Mouse (Mus musculus) left cerebral cortex, postnatal 10 days (tissue): ENCODE data around the gene Zfp108. TPM values are rescaled to one million over a fixed set of nuclear protein-coding genes. Genes with fewer than 3 reads are reported as not detected.

ENCODE experiments used
- DNase-seq, 2 experiments: peaks; one replicate each; pipeline ENCODE4 v3.0.0; 2021 to 2022; ENCODE audit warnings: low spot score in 2 of 2, mixed read lengths in 1 of 2; ENCODE audit errors: extremely low spot score in 1 of 2
- intact Hi-C: fragments of 180-260 bp; cut with DNase I; formaldehyde crosslinking; loops from one replicate; pipeline ENCODE4 v1.15.1; 2025
- total RNA-seq, 2 experiments: library from RNA; stranded (reverse); gene quantifications; 2 replicates each; pipeline ENCODE4 v1.2.3; 2021

The Zfp108 gene
- total RNA-seq, 2 experiments from 2014 or later, result 6.1 to 6.6 TPM

DNA sequence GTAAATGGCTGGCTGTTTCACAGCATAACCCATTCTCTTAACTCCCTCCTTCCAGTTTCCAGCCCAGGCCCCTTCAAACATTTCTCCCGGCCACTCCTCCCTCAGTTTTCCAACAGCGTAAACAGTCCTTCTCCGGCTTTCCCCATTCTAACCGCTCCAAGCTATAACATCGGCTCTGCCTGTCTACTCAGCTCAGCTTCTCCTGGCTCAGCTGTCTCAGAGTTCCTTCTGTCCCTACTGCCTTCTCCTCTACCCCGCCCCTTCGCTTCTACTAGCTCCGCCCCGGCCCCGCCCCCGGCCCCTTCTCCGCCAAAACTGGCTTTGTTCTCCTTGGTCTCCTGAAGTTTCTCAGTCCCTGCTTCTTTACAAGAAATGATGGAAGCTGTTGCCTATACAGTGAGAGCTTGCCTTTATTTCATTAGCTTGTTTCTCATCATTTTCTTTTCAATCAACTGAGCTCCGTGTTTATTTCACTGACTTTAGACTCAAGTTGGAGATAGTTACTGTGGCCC lies 46.2 kb downstream of the Zfp108 start, which contains the start of gene Zfp61:
Zfp61 (minus strand) TSS at position 462 of the 512 bp plus-strand sequence.
- no peak for DNase-seq
- intact Hi-C loops, result no loop called here

Other genes starting within 250 kb of the Zfp108 start
- gene Vmn1r183, start 201.5 kb upstream of the Zfp108 start, total RNA-seq, result not detected
- gene Zfp180, start 172.9 kb upstream of the Zfp108 start, total RNA-seq, result 10 to 100 TPM; 30.3 to 31.3 TPM
- gene Zfp112, start 142.5 kb upstream of the Zfp108 start, total RNA-seq, result 1 to 10 TPM; 8.7 to 8.8 TPM
- gene Zfp235, start 120.6 kb upstream of the Zfp108 start, total RNA-seq, result 10 to 100 TPM; 18.3 to 19.5 TPM
- 1 to 10 TPM; 4.5 to 4.9 TPM for gene Zfp114, start 79.7 kb upstream of the Zfp108 start, total RNA-seq
- gene Zfp111, start 43.4 kb upstream of the Zfp108 start, total RNA-seq, result 10 to 100 TPM in 1 of 2 experiments, 1 to 10 TPM in 1; 8.6 to 10.2 TPM
- gene Zfp109, start 17.2 kb upstream of the Zfp108 start, total RNA-seq, result 1 to 10 TPM; 5.1 to 6.1 TPM
- gene Zfp93, start 15.6 kb downstream of the Zfp108 start, total RNA-seq, result 1 to 10 TPM; 8.7 to 8.9 TPM
- 10 to 100 TPM; 20.6 to 21.3 TPM for gene Zfp61, start 46.4 kb downstream of the Zfp108 start, total RNA-seq
- gene Zfp94, start 61.9 kb downstream of the Zfp108 start, total RNA-seq, result 10 to 100 TPM; 14.8 to 16.0 TPM
- gene Tescl, start 79.1 kb downstream of the Zfp108 start, total RNA-seq, result not detected
- gene Lypd5, start 94.4 kb downstream of the Zfp108 start, total RNA-seq, result under 1 TPM in 1 of 2 experiments, not detected in 1; 0.15 TPM
- gene Kcnn4, start 115.5 kb downstream of the Zfp108 start, total RNA-seq, result under 1 TPM; 0.17 to 0.41 TPM
- 10 to 100 TPM; 34.1 to 39.1 TPM for gene Smg9, start 144.8 kb downstream of the Zfp108 start, total RNA-seq
- under 1 TPM in 1 of 2 experiments, not detected in 1; 0.20 TPM for gene Irgc1, start 197.5 kb downstream of the Zfp108 start, total RNA-seq
- gene Plaur, start 207.7 kb downstream of the Zfp108 start, total RNA-seq, result 1 to 10 TPM in 1 of 2 experiments, under 1 TPM in 1; 0.85 to 1.4 TPM
- 100 to 1,000 TPM; 305 to 320 TPM for gene Cadm4, start 227.2 kb downstream of the Zfp108 start, total RNA-seq